Mouse (Mus musculus): ENCODE results near the gene Mef2a. TPM values are rescaled to one million over a fixed set of nuclear protein-coding genes. Genes with fewer than 3 reads are reported as not detected.

Gene Mef2a
- polyA plus RNA-seq, 1 experiment from 2014 or later, result 43.8 TPM

GRCm38 (mm10) chr7:67241969-67242368, 130.7 kb downstream of the Mef2a start:
- Histone ChIP-seq H3K27me3 (replicated peaks; ENCODE audit: control insufficient read depth, insufficient read depth, low read length) (no peaks in the 10 kb centered on the region), H3K36me3 (ENCODE audit: control insufficient read depth, insufficient read depth) (no peaks in the 10 kb centered on the region; the same call in 1 of the 2 replicates), H3K9me3 (ENCODE audit: control insufficient read depth, low read length) (no peaks in the 10 kb centered on the region), H3K4me1 (replicated peaks; ENCODE audit: control insufficient read depth, insufficient read depth, low read length) (no peaks in the 10 kb centered on the region), H3K4me3 (replicated peaks; ENCODE audit: low read length) (no peak overlapping the region), H3K4me2 (ENCODE audit: low read length) (no peak overlapping the region), H3K27ac (ENCODE audit: low read length) (no peak overlapping the region), H3K9ac (replicated peaks; ENCODE audit: low read depth, low read length) (no peak overlapping the region)
- ATAC-seq, result no peak
- 67% methylated on average over 3 of the region's 3 CpGs for WGBS

GRCm38 (mm10) chr7:67237752-67238151, 134.9 kb downstream of the Mef2a start:
- Histone ChIP-seq H3K36me3 (ENCODE audit: control insufficient read depth, insufficient read depth) (peaks cover 8% of the 10 kb centered on the region; the same call in 1 of the 2 replicates), H3K4me3 (replicated peaks; ENCODE audit: low read length) (no peak overlapping the region), H3K9me3 (ENCODE audit: control insufficient read depth, low read length) (no peaks in the 10 kb centered on the region), H3K27me3 (replicated peaks; ENCODE audit: control insufficient read depth, insufficient read depth, low read length) (no peaks in the 10 kb centered on the region), H3K4me2 (ENCODE audit: low read length) (no peak overlapping the region), H3K27ac (ENCODE audit: low read length) (no peak overlapping the region), H3K9ac (replicated peaks; ENCODE audit: low read depth, low read length) (no peak overlapping the region), H3K4me1 (replicated peaks; ENCODE audit: control insufficient read depth, insufficient read depth, low read length) (no peaks in the 10 kb centered on the region)
- no peak for ATAC-seq
- 96% methylated on average over 2 of the region's 2 CpGs for WGBS

- Histone ChIP-seq H3K4me2 (ENCODE audit: low read length) (no peak overlapping the region), H3K27ac (ENCODE audit: low read length) (no peak overlapping the region), H3K27me3 (replicated peaks; ENCODE audit: control insufficient read depth, insufficient read depth, low read length) (no peaks in the 10 kb centered on the region), H3K4me1 (replicated peaks; ENCODE audit: control insufficient read depth, insufficient read depth, low read length) (no peaks in the 10 kb centered on the region), H3K4me3 (replicated peaks; ENCODE audit: low read length) (no peak overlapping the region), H3K36me3 (ENCODE audit: control insufficient read depth, insufficient read depth) (peaks cover 12% of the 10 kb centered on the region), H3K9ac (replicated peaks; ENCODE audit: low read depth, low read length) (no peak overlapping the region), H3K9me3 (ENCODE audit: control insufficient read depth, low read length) (no peaks in the 10 kb centered on the region)
- ATAC-seq, result no peak
- 81% methylated on average over 2 of the region's 2 CpGs for WGBS
These were observed 136.3 kb downstream of the Mef2a start for GRCm38 (mm10) chr7:67236351-67236750.

GRCm38 (mm10) chr7:67234797-67235196, 137.9 kb downstream of the Mef2a start:
- H3K4me3 ChIP-seq (replicated peaks; ENCODE audit: low read length), result no peak overlapping the region
- 77% methylated on average over 8 of the region's 8 CpGs for WGBS
- H3K36me3 ChIP-seq (ENCODE audit: control insufficient read depth, insufficient read depth), result peaks cover 12% of the 10 kb centered on the region
- no peak for ATAC-seq
- H3K9me3 ChIP-seq (ENCODE audit: control insufficient read depth, low read length), result no peaks in the 10 kb centered on the region
- H3K4me2 ChIP-seq (ENCODE audit: low read length), result no peak overlapping the region
- H3K9ac ChIP-seq (replicated peaks; ENCODE audit: low read depth, low read length), result no peak overlapping the region
- H3K27ac ChIP-seq (ENCODE audit: low read length), result no peak overlapping the region
- peaks cover 10% of the 10 kb centered on the region for H3K4me1 ChIP-seq (replicated peaks; ENCODE audit: control insufficient read depth, insufficient read depth, low read length)
- no peaks in the 10 kb centered on the region for H3K27me3 ChIP-seq (replicated peaks; ENCODE audit: control insufficient read depth, insufficient read depth, low read length)

GRCm38 (mm10) chr7:67232504-67232903, 140.2 kb downstream of the Mef2a start:
- ATAC-seq, result no peak
- WGBS, result 93% methylated on average over 14 of the region's 14 CpGs
- peaks cover 12% of the 10 kb centered on the region for H3K36me3 ChIP-seq (ENCODE audit: control insufficient read depth, insufficient read depth)

GRCm38 (mm10) chr7:67230640-67231140, 142.0 kb downstream of the Mef2a start:
- Histone ChIP-seq H3K9ac (replicated peaks; ENCODE audit: low read depth, low read length) (no peak overlapping the region), H3K27ac (ENCODE audit: low read length) (peak overlapping the region; percentile 45), H3K4me1 (replicated peaks; ENCODE audit: control insufficient read depth, insufficient read depth, low read length) (peaks cover 10% of the 10 kb centered on the region), H3K27me3 (replicated peaks; ENCODE audit: control insufficient read depth, insufficient read depth, low read length) (no peaks in the 10 kb centered on the region), H3K4me2 (ENCODE audit: low read length) (no peak overlapping the region), H3K4me3 (replicated peaks; ENCODE audit: low read length) (no peak overlapping the region), H3K9me3 (ENCODE audit: control insufficient read depth, low read length) (no peaks in the 10 kb centered on the region), H3K36me3 (ENCODE audit: control insufficient read depth, insufficient read depth) (peaks cover 17% of the 10 kb centered on the region)
- ATAC-seq, result peak; percentile 36; the same call in 1 of the 2 replicates
- WGBS, result 84% methylated on average over 3 of the region's 3 CpGs

More at GRCm38 (mm10) chr7:67232504-67232903, 140.2 kb downstream of the Mef2a start:
- Histone ChIP-seq H3K4me1 (replicated peaks; ENCODE audit: control insufficient read depth, insufficient read depth, low read length) (peaks cover 10% of the 10 kb centered on the region), H3K9ac (replicated peaks; ENCODE audit: low read depth, low read length) (no peak overlapping the region), H3K9me3 (ENCODE audit: control insufficient read depth, low read length) (no peaks in the 10 kb centered on the region), H3K4me2 (ENCODE audit: low read length) (no peak overlapping the region), H3K27me3 (replicated peaks; ENCODE audit: control insufficient read depth, insufficient read depth, low read length) (no peaks in the 10 kb centered on the region), H3K4me3 (replicated peaks; ENCODE audit: low read length) (no peak overlapping the region), H3K27ac (ENCODE audit: low read length) (no peak overlapping the region)

- 40% methylated on average over 3 of the region's 3 CpGs for WGBS
- Histone ChIP-seq H3K4me2 (ENCODE audit: low read length) (no peak overlapping the region), H3K4me3 (replicated peaks; ENCODE audit: low read length) (no peak overlapping the region), H3K9ac (replicated peaks; ENCODE audit: low read depth, low read length) (no peak overlapping the region), H3K27me3 (replicated peaks; ENCODE audit: control insufficient read depth, insufficient read depth, low read length) (no peaks in the 10 kb centered on the region), H3K9me3 (ENCODE audit: control insufficient read depth, low read length) (no peaks in the 10 kb centered on the region), H3K4me1 (replicated peaks; ENCODE audit: control insufficient read depth, insufficient read depth, low read length) (peaks cover 10% of the 10 kb centered on the region), H3K36me3 (ENCODE audit: control insufficient read depth, insufficient read depth) (peaks cover 13% of the 10 kb centered on the region), H3K27ac (ENCODE audit: low read length) (peak overlapping the region; percentile 45)
- ATAC-seq, result peak; percentile 68
These were observed 142.4 kb downstream of the Mef2a start for GRCm38 (mm10) chr7:67230221-67230620.

GRCm38 (mm10) chr7:67229701-67230100, 143.0 kb downstream of the Mef2a start:
- H3K27me3 ChIP-seq (replicated peaks; ENCODE audit: control insufficient read depth, insufficient read depth, low read length), result no peaks in the 10 kb centered on the region
- no peak overlapping the region for H3K4me3 ChIP-seq (replicated peaks; ENCODE audit: low read length)
- no peak overlapping the region for H3K4me2 ChIP-seq (ENCODE audit: low read length)
- WGBS, result 69% methylated on average over 3 of the region's 3 CpGs
- no peak for ATAC-seq
- no peak overlapping the region for H3K27ac ChIP-seq (ENCODE audit: low read length)
- H3K4me1 ChIP-seq (replicated peaks; ENCODE audit: control insufficient read depth, insufficient read depth, low read length), result peaks cover 10% of the 10 kb centered on the region
- H3K9me3 ChIP-seq (ENCODE audit: control insufficient read depth, low read length), result no peaks in the 10 kb centered on the region
- no peak overlapping the region for H3K9ac ChIP-seq (replicated peaks; ENCODE audit: low read depth, low read length)
- H3K36me3 ChIP-seq (ENCODE audit: control insufficient read depth, insufficient read depth), result peaks cover 9% of the 10 kb centered on the region; the same call in 1 of the 2 replicates

- Histone ChIP-seq H3K36me3 (ENCODE audit: control insufficient read depth, insufficient read depth) (peaks cover 11% of the 10 kb centered on the region; the same call in 1 of the 2 replicates), H3K4me3 (replicated peaks; ENCODE audit: low read length) (no peak overlapping the region), H3K4me2 (ENCODE audit: low read length) (no peak overlapping the region), H3K9ac (replicated peaks; ENCODE audit: low read depth, low read length) (no peak overlapping the region), H3K27ac (ENCODE audit: low read length) (no peak overlapping the region), H3K9me3 (ENCODE audit: control insufficient read depth, low read length) (no peaks in the 10 kb centered on the region), H3K4me1 (replicated peaks; ENCODE audit: control insufficient read depth, insufficient read depth, low read length) (peaks cover 13% of the 10 kb centered on the region), H3K27me3 (replicated peaks; ENCODE audit: control insufficient read depth, insufficient read depth, low read length) (no peaks in the 10 kb centered on the region)
- WGBS, result 77% methylated on average over 5 of the region's 5 CpGs
- peak; percentile 39 for ATAC-seq
These were observed 143.6 kb downstream of the Mef2a start for GRCm38 (mm10) chr7:67228891-67229602.
